Mouse (Mus musculus) intestine, embryonic 14.5 days (tissue): ENCODE data around the gene Mapkap1. TPM values are rescaled to one million over a fixed set of nuclear protein-coding genes. Genes with fewer than 3 reads are reported as not detected.

ENCODE experiments used
- ATAC-seq: fragments of 200-750 bp; cut with Nextera tagmentation; replicated peaks from 2 replicates; pipeline ENCODE4 v1.8.0; 2017; ENCODE audit warnings: low read depth, moderate number of reproducible peaks, moderate TSS enrichment, moderate library complexity; ENCODE audit not compliant: low FRiP score, low TSS enrichment
- DNase-seq: peaks from one replicate; pipeline ENCODE4 v3.0.0-alpha.2; 2018; ENCODE audit warnings: low spot score
- H3K27ac ChIP-seq: fragments of 300-500 bp; sonication (generic); 2 replicates; pipeline ENCODE4 v1.5.1; 2014; ENCODE audit warnings: low read depth, mild to moderate bottlenecking, control low read depth
- H3K27me3 ChIP-seq: fragments of 300-500 bp; sonication (generic); replicated peaks from 2 replicates; pipeline ENCODE4 v1.6.1; 2014; ENCODE audit warnings: low read length, control low read depth; ENCODE audit not compliant: control insufficient read depth, insufficient read depth
- H3K36me3 ChIP-seq: fragments of 300-500 bp; sonication (generic); 2 replicates; pipeline ENCODE4 v1.6.1; 2014; ENCODE audit warnings: low read length, control low read depth; ENCODE audit not compliant: control insufficient read depth, insufficient read depth
- H3K4me1 ChIP-seq: fragments of 300-500 bp; sonication (generic); replicated peaks from 2 replicates; pipeline ENCODE4 v1.6.1; 2014; ENCODE audit warnings: low read length, control low read depth, mixed read lengths; ENCODE audit not compliant: control insufficient read depth, insufficient read depth
- H3K4me2 ChIP-seq: fragments of 300-500 bp; sonication (generic); 2 replicates; pipeline ENCODE4 v1.6.1; 2014; ENCODE audit warnings: low read length
- H3K4me3 ChIP-seq: fragments of 300-500 bp; sonication (generic); 2 replicates; pipeline ENCODE4 v1.5.1; 2014; ENCODE audit warnings: low read depth, low read length, control low read depth, mixed read lengths
- H3K9ac ChIP-seq: fragments of 300-500 bp; sonication (generic); 2 replicates; pipeline ENCODE4 v1.6.1; 2014; ENCODE audit warnings: mild to moderate bottlenecking, low read length
- H3K9me3 ChIP-seq: fragments of 300-500 bp; sonication (generic); 2 replicates; pipeline ENCODE4 v1.6.1; 2016; ENCODE audit warnings: low read length, control low read depth; ENCODE audit not compliant: control insufficient read depth
- WGBS: fragments of 180-500 bp; shearing (Covaris S2); extraction: QIAGEN DNeasy Blood & Tissue Kit; methylation state at CpG from one replicate; pipeline ENCODE4 v1.1.7; 2014; 5-methylcytosine and 5-hydroxymethylcytosine counted together
- polyA plus RNA-seq: library from polyadenylated mRNA; unstranded; fragments of >200 nt; fragmentation: Nextera tagmentation; extraction: Ambion mirVana; gene quantifications from 2 replicates; pipeline ENCODE4 v1.2.1, GENCODE M21; 2014

Mapkap1 gene
- polyA plus RNA-seq, 1 experiment from 2014 or later = 89.3 TPM

DNA sequence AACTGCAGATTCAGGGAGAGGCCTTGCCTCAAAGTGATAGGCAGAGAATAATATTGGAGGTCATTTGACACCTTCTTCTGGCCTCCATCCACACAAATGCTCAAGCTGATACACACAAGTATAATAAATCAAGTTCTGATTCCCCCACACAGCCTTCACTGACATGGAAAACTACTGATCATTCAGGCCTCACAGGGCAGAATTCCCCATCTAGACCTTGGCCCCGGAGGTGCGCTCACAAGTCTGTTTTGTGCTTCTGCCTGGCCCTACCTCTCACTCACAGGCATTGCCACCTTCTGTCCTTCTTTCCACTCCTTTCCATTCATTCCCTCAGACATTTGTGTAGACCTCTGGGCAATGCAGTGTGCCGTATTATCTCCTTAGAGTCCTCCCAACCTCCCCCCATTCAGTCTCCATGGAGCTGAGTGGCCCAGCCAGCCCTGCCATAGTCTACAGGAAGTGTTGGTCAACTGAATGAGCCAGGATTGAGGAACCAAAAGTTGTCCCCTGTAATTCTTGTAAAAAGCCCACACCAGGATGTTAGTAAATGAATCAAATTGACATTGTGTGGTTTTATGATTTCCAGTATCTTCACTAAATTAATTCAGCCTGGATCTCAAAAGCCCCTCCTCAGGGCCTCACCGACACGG, 193.2 kb downstream of the Mapkap1 start:
- Histone ChIP-seq H3K4me1 (peaks cover 40% of the 10 kb centered on the region), H3K9me3 (no peaks in the 10 kb centered on the region), H3K36me3 (no peaks in the 10 kb centered on the region), H3K4me2 (no peak overlapping the region), H3K9ac (no peak overlapping the region), H3K27ac (no peak overlapping the region), H3K27me3 (no peaks in the 10 kb centered on the region), H3K4me3 (no peak overlapping the region)
- DNase-seq (no peak), ATAC-seq (no peak)
- WGBS = 66% methylated on average over 5 of the region's 5 CpGs

DNA sequence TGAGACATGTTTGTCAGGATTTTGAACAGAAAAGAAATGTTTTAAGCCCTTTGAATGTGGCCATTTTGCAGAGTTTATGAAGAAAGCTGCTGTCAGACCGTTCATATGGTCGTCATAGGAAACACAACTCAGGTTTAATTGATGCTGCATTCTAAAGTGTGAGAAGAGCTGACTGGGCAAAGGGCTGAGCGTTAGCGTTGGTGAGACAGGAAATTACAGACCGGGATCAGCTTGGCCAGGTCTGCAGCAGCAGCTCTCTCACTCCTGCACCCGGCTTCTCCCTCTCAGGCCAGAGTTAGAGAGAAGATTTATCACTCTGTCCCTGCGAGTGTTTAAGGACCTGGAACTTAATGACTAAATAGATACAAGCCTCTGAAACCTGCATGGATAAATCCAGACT, 194.2 kb downstream of the Mapkap1 start:
- Histone ChIP-seq H3K27ac (peak overlapping the region; percentile 14; the same call in 1 of the 2 replicates), H3K4me2 (no peak overlapping the region), H3K9ac (no peak overlapping the region), H3K27me3 (no peaks in the 10 kb centered on the region), H3K9me3 (no peaks in the 10 kb centered on the region), H3K36me3 (no peaks in the 10 kb centered on the region), H3K4me1 (peaks cover 40% of the 10 kb centered on the region), H3K4me3 (no peak overlapping the region)
- no peak for ATAC-seq
- WGBS = 11% methylated on average over 7 of the region's 7 CpGs
- DNase-seq = no peak

DNA sequence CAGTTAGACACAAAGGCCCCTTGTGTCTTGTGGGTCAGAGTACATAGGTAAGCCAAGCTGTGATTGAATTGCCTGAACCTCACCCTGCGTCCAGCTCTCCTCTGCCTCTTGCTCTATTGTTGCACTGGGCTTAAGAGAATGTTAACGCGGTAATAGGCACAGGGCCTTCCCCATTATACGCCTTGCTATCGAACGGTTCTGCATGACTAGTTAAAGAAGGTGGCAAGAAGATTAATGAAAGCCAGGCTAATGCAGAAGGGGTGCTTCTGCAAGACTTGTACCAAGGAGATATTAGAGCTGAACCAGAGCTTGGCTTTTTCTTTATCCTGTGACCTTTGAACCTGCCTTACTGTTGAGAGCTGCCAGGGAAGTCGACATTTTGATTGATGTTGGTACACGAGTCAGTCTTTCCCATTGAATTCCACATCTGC, 195.6 kb downstream of the Mapkap1 start:
- H3K36me3 ChIP-seq = no peaks in the 10 kb centered on the region
- no peak overlapping the region for H3K4me3 ChIP-seq
- no peak for ATAC-seq
- no peak overlapping the region for H3K27ac ChIP-seq
- H3K9ac ChIP-seq = no peak overlapping the region
- WGBS = 44% methylated on average over 8 of the region's 8 CpGs
- H3K9me3 ChIP-seq = no peaks in the 10 kb centered on the region
- H3K4me1 ChIP-seq = peaks cover 40% of the 10 kb centered on the region
- H3K4me2 ChIP-seq = no peak overlapping the region
- no peaks in the 10 kb centered on the region for H3K27me3 ChIP-seq
- DNase-seq = no peak

DNA sequence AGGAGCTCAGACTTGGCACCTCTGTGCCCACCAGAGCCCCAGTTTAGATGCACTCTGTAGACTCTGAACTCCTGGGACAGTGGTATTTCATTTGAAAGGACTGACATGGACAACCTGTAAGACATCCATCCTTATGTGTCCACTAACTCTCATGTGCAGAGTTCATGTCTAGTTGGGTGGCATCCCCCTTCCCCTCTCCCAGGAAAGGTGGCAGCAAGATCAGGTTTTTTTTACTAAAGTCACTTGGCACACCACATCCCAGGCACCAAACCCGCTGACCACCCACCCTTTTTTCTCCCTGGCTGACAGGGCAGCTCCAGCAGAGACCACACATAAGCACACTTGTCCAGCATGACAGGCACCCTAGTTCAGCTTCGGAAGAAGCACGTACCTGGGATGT, 196.3 kb downstream of the Mapkap1 start:
- DNase-seq (no peak), ATAC-seq (no peak)
- Histone ChIP-seq H3K27ac (no peak overlapping the region), H3K4me1 (peaks cover 40% of the 10 kb centered on the region), H3K9ac (no peak overlapping the region), H3K9me3 (no peaks in the 10 kb centered on the region), H3K27me3 (no peaks in the 10 kb centered on the region), H3K4me2 (no peak overlapping the region), H3K36me3 (no peaks in the 10 kb centered on the region), H3K4me3 (no peak overlapping the region)
- WGBS = 70% methylated on average over 3 of the region's 3 CpGs

DNA sequence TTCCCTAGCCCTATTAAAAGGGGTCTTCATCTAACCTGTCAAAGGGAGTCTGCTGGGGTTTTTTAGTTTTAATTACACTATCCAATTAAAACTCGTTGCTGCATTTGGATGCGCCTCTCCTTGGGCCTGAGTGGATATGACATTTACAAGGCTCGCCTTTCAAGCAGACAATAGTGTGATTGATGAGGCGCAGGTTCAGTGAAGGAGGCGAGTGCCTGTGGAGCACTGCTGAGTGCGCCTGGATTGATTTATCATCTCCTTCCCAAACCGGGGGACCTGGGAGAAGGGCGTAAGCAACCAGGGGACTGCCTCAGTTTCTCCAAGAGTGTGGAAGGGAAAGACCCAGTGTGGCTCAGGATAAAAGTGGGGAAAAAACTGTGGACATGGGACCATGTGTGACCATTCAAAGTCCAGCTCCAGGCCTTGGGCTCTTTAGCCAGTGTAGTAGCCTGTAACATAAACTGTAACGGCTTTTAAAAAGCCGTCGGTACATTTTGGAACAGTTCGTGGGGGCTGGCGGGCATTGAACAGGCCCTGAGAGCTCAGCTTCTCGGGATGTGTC, 197.2 kb downstream of the Mapkap1 start:
- no peaks in the 10 kb centered on the region for H3K9me3 ChIP-seq
- ATAC-seq (no peak), DNase-seq (no peak)
- no peak overlapping the region for H3K27ac ChIP-seq
- peaks cover 36% of the 10 kb centered on the region for H3K4me1 ChIP-seq
- 51% methylated on average over 14 of the region's 14 CpGs for WGBS
- H3K4me2 ChIP-seq = no peak overlapping the region
- no peak overlapping the region for H3K4me3 ChIP-seq
- H3K36me3 ChIP-seq = no peaks in the 10 kb centered on the region
- no peaks in the 10 kb centered on the region for H3K27me3 ChIP-seq
- no peak overlapping the region for H3K9ac ChIP-seq

DNA sequence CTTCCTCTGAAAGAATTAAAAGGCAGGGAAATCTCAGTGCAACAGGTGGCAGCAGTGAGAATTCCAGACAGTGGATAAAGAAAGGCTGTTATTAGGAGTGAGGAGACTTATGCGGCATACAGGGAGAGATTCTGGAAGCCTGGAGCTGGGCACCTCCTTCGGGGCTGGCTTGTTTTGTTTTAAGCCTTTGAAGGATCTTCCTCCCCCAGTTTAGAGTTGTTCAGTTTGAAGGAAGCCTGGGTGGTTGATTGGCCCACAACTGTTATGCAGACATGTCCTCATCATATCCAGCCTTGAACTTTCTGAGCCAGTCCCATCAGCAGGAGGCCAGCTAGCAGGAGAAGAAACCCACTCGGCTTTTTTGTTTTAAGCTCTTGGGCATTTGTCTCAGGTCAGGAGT, 198.5 kb downstream of the Mapkap1 start:
- Histone ChIP-seq H3K27me3 (no peaks in the 10 kb centered on the region), H3K9me3 (no peaks in the 10 kb centered on the region), H3K4me2 (no peak overlapping the region), H3K9ac (no peak overlapping the region), H3K27ac (no peak overlapping the region), H3K36me3 (no peaks in the 10 kb centered on the region), H3K4me3 (no peak overlapping the region), H3K4me1 (peaks cover 32% of the 10 kb centered on the region)
- WGBS = 29% methylated on average over 3 of the region's 3 CpGs
- no peak for ATAC-seq
- no peak for DNase-seq

DNA sequence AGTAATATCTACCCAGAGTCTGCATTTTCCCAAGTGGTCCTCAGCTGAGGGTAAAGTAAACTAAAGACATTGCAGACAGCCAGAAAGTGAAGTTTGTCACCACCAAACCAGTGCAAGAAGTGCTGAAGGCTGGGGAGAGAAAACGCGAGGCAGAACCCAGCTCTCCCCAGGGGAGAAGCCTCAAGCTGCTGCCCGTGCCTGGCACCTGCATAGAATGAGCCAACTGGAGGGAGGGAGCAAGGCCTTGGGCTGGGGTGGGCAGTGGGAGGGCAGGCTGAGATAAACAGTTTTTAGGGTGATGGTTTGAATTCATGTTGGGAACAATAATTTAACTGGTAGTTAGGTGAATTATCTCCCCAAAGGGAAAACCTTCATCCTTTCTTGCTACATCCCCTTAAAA, 202.3 kb downstream of the Mapkap1 start:
- H3K9me3 ChIP-seq = no peaks in the 10 kb centered on the region
- no peak for DNase-seq
- H3K4me2 ChIP-seq = no peak overlapping the region
- no peak for ATAC-seq
- 49% methylated on average over 3 of the region's 3 CpGs for WGBS
- H3K27me3 ChIP-seq = no peaks in the 10 kb centered on the region
- H3K36me3 ChIP-seq = no peaks in the 10 kb centered on the region
- H3K27ac ChIP-seq = no peak overlapping the region
- no peak overlapping the region for H3K4me3 ChIP-seq
- H3K9ac ChIP-seq = no peak overlapping the region
- peaks cover 5% of the 10 kb centered on the region for H3K4me1 ChIP-seq

DNA sequence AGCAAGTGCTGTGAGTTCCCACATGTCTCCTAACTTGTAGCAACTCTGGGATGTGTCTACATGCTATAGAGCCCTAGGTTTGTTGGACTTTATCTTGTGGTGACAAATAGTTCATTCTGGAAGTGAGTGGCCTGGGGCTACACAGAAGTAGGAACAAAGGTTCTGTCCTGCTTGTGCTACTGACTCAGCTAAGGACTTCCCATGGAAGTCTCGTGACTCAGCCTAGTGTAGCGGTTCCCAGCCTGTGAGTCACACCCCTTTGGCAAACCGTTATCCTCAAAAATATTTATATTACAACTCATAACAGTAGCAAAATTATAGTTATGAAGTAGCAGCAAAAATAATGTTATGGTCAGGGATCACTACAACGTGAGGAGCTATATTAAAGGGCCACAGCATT, 202.9 kb downstream of the Mapkap1 start:
- H3K4me3 ChIP-seq = no peak overlapping the region
- no peak overlapping the region for H3K4me2 ChIP-seq
- H3K9me3 ChIP-seq = no peaks in the 10 kb centered on the region
- no peaks in the 10 kb centered on the region for H3K36me3 ChIP-seq
- H3K9ac ChIP-seq = no peak overlapping the region
- H3K27me3 ChIP-seq = no peaks in the 10 kb centered on the region
- no peak overlapping the region for H3K27ac ChIP-seq
- WGBS = 60% methylated on average over 4 of the region's 4 CpGs
- no peaks in the 10 kb centered on the region for H3K4me1 ChIP-seq
- no peak for DNase-seq
- ATAC-seq = no peak
